Mouse (Mus musculus) cerebellum, adult 11-12 months (tissue): ENCODE results near the gene Gm16223.
A peak's percentile ranks its signal among the peaks of the same experiment; 100 is the strongest.

Experiments used
- DNase-seq: peaks from one replicate; pipeline ENCODE4 v3.0.0; 2022

Gene Gm16223

DNA sequence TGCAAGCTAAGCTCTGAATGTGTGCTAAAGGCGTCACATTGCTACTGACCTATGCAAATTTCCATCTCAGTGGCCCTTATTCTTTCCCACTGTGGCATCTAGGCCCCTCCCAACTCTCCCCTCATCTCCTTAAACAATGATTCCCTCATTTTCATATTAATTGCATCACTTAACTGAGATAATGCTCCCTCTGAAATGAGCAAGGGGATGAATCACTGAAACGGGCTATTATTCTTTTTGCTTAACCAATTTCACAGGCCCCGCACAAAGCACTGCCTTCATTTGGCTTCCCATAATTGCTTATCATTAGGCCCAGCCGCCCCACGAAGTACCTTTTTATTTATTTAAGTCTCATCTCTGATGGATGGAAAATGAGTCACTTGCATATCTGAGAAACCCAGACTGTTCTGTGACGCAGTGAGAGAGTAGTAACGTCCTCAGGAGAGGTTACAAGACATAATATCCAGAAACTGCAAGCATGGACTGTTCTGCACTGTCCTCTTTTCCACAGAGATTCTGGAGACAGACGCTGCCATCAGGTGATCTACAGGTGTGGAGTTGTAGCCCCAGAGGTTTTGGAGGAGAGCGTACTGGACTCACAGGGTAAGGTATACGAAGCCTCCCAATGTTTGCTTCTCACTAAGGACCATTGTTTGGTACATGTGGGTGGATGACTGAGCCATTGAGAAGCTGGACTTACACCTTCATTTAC lies at the start of gene Gm16223:
TSS of gene Gm16223 (plus strand) at position 485 of the 712 bp plus-strand sequence.
- DNase-seq = no peak

DNA sequence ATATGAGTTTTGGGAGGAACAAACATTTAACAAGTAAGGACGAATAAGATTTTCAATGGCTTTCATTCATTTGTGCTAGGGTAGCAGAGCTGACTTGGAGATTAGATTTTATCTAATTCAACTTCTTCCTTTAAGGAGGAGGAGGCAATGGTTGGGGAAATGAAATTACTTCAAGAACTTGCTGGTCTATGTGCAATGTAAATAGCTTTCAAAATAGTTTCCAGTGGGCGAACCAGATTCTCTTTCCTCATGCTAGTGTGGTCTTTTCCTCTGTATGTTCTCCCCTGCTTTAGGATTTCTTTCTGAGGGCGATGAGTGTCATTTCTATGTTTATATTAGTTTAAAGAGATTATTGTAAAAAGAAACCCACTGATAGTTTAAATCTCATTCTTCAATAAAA lies 45.7 kb upstream of the Gm16223 start:
- no peak for DNase-seq

DNA sequence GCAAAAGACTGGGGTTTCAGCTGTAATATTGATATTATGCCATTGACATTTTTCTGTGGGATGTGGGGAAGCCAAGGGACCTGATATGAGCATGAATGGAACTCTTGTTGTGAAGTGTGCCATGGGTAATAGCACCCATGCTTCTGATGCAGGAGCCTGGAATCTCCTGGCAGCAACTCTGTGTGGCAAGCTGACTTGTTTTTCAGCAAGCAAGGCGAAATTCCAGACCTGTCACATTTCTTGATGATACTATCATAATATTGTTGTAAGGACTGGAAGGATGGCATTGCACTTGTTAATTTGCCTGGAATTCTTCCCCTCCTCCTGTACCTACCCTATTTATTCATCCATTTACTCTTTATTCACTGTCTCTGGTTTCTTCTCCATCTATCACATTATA lies 44.2 kb upstream of the Gm16223 start:
- no peak for DNase-seq

DNA sequence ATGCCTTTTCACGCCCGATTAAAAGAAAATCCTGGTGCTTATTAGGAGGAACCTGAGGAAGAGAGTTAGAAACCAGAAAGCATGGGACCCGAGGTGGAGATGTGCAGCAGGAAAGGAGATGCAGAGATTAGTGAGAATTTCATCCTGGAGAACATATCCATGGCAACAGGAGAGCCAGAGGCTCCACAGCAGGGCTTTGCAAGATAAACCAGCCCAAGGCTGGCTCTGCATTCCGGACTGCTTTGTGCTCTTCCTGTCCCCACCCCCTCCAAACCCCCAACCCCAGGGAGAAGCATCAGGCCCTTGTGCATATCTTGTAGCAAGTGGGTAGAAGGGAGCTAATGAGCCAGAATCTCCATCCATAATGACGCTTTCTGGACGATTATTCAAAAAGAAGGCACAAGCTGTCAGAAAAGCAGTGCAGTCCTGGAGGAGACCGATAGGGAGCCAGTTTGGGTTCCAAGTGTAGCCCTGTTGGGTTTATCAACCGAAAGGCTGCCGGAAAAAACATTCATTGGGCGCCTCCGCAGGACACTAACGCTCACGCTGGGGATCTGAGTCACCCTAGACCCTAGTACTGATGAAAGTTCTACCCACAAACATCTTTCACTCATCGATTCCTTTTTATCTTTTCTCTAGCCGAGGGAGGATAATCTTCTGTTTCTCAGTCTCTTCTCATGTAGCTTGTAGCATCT lies 31.2 kb upstream of the Gm16223 start:
- DNase-seq = no peak

DNA sequence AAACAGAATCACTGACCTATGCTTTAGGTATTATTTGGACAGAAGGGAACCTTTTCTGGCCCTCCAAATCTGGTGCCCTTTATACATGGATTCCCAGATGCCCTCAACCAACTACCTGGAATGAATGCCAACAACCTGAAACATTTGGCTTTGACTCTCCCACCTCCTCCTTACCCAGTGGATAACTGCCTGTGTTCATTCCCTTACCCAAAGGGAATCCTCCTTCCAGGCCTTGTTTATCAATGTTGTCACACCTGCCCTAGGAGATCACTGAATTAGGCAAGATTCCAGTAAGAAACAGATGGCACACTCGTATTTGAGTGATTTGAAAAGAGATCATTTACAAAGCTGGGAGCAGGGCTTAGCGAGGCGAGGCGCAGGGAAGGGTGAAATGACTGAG lies 13.1 kb upstream of the Gm16223 start:
- DNase-seq = peak; percentile 85

DNA sequence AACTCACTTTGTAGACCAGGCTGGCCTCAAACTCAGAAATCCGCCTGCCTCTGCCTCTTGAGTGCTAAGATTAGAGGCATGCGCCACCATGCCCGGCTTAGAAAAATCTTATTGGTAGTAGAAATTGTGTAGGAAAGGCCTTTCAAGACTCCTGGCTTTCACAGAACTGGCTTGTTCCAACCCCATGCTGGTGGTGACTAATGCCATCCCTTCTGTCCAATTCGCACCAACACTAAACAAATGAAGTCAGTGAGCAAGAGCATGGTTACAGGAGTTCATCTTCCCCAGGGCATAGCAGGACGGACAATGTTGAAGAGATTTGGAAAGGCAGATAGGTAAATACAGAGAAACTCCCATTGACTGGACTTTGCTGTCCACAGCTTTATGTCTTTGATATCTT lies 12.6 kb upstream of the Gm16223 start:
- DNase-seq = peak; percentile 78

DNA sequence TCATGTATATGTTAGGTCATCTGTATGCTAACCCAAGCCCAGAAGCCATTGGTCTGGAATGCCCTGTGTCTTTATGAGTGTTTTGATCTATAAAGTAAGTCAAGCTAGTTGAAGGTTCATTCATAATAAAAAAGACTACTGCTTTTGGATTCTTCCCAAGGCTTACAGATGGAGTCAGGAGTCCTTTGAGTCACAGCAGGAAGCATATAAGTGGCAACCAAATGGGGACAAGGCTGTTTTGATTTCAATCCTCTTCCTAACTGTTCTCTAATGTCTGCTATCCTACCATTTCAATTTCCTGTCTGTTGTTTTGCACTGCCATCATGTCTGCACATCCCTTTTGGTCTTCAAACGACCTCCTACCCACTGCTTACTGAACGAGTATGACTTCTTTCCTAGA lies 2.7 kb upstream of the Gm16223 start:
- no peak for DNase-seq

DNA sequence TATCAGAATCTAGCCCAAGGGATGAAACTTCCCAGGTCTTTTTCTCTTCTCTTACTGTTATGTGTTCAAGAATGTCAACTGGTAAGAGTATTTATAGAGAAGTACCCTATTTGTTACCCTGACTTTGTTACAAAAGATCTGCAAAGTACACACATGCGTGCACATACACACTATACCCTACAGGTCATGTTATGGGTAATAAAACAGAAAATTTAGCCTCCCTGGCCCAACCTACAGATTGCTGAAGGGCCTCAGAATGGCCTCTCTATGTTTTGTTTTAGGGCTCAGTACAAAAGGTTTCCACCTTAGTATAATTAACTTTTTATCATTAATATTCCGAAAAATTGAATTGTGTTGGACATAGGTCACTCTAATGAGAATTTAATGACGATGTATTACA lies 685 bp upstream of the Gm16223 start:
- no peak for DNase-seq

DNA sequence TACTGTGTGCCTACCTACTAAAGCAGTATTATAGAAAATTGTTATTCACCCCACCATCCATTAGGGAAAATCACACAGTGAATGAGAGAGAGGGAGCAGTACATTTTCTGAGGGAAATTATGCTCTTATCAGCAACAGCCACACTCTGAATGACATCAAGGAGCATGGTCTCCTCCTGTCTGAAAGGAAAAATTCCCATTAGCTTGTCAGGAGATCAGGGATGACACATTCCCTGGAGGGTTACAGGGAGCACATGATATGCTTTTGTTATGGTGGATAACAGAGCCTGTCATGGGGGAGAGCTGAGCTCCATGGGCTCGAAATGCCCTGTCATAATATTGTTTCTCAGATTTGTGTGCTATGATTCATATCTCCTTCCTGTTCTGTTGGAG lies 424 bp downstream of the Gm16223 start:
- no peak for DNase-seq

DNA sequence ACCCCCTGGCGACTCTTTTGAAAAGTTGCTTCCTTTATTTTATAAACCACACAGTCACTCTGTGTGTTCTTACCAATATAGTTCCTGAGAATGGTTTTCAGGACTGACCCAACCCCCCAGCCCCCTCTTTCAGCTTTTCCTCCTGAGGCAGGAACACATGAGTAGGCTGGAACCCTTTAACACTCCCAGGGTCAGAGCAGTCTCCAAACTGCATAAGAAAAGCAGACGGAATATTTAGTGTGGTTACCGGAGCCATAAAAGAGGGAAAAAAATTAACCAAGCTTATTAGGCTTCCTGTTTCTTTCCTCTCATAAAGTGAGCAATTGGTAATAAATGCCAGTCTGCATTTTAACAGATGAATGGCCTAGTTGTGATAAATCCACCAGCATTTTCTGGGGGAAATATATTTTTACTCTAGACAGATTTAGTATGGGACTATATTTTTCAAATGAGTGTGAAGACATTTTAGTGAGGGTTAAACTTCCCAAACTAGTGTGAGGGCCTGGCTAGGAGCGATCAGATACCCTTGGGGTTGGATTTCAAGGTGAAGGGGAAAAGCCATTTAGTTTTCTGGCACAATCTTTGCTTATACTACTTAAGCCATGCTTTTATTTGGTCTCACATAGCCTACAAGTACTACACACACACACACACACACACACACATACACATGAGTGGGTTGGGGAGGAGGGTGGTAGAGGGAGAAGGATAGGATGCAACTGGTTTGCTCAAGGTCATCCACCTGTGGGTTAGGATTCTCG lies 49.0 kb downstream of the Gm16223 start:
- DNase-seq = no peak

DNA sequence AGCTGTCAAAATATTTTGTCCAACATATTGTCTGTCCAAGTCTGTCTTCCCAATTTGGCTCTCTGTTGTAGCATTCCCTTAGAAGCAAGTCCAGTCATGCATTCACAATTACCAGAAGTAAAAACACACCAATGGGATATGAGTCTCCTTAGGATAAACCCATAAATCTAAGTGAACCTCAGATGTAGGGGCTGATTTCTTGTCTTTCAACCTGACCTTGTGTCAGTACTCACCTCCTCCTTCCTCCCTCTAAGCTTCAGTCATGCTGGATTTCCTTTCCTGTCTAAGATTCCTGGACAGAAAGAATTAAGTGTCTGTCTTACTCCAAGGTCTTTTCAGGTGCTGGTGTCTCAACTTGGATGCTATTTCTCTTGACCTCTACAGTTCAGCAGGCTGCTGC lies 57.8 kb downstream of the Gm16223 start:
- no peak for DNase-seq

DNA sequence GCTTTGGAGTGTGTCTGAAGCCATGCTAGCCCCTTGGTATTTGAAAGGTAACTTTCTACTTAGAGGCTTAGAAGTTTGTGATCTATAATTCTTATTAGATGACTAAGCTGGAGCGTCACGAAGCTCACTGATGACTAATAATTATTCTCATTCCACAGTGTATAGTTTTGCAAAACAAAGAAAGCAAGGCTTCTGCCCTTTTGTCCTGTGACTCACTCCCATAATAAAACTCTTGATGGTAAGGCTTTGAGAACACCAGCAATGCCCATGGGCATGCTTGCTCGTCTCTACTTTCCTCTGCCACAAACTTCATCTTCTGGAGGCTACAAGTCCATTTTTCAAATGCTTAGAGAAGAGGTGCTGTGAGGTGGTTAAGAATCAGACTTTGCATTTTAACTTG lies 87.9 kb downstream of the Gm16223 start:
- no peak for DNase-seq

DNA sequence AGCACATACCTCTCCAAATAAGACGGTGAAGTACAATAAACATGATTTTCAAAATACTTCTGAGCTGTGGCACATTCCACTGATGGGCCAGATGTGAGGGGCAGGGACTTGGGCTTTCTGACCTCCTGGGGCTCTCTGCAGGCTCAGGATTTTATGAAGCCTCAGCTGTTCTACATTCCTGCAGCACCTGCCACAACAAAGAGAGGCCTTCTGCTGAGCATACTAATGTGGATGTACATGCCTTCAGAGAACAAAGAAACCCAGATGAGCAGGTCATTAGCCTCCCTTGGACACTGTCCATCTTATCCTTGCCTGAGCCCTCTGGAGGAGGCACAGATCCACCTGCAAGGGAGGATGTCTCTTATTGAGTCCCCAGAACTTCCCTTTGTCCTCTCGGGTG lies 97.0 kb downstream of the Gm16223 start:
- DNase-seq = no peak

DNA sequence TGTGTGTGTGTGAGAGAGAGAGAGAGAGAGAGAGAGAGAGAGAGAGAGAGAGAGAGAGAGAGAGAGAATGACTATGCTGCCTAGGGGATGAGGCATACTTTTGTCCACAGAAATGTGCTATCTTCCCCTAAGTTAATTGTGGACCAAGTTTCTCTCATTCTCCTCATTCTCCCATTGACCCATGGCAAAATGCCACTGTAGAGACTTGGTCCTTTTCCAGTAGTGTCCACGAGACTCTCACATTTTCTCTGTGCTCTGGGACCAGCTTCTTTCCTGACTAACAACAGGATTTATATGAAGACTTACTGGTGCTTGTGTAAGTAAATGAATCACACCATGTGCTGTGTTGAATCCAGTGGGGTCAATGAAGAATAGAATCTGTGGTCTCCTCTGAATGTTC lies 98.6 kb downstream of the Gm16223 start:
- no peak for DNase-seq

DNA sequence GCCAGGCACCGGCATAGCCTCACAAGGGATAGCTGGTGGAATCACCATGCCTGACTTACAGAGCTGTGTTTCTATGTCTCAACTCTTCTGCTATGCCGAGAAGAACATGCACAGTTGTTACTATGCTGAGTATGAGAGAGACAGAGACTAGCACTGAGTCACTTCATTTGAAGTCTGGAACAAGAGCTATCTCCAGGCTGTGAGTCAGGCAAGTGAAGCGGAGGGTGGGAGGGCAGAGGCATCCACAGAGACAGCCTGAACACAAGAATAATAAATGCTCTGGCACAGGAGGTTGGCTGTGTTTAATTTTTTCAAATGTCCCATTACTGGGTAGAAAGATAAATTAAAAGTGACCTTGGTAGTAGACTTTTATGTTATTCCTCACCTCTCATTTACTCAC lies 100.3 kb downstream of the Gm16223 start:
- DNase-seq = no peak

DNA sequence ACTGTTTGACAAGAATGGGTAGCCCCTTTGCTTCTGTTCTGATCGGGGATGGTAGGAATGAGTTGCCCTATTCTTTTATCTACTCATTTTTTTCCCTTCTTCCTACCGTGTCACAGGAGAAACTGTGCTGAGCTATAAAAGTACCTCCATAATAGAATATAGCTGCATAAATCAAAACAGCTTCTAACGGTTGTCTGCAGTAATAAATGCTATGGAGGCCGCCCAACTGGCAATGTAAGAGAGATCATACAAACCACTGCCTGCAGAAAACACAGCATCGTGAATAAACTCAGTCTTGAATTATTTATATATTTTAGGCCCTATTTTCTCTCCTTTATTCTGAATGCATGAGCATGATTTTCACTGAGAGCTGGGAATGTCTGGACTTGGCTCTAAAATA lies 101.0 kb downstream of the Gm16223 start:
- DNase-seq = no peak

DNA sequence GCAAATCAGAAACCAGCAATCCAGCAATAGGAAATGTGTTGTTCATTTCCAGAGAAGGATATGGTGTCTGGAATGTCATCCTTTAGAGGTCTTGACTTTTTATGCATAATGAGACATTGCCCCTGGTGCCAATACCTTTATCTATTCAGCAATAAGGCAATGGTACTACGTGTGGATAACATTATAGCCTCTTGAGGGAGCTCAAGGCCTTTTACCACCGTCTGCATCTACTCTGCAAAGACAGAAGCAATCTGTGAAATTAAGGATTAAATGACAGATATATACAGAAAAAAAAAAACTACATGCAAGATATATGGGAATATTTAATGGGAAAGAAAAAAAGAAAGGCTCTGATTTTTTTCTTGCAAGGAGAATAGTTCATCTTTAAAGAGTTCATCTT lies 106.3 kb downstream of the Gm16223 start:
- no peak for DNase-seq

DNA sequence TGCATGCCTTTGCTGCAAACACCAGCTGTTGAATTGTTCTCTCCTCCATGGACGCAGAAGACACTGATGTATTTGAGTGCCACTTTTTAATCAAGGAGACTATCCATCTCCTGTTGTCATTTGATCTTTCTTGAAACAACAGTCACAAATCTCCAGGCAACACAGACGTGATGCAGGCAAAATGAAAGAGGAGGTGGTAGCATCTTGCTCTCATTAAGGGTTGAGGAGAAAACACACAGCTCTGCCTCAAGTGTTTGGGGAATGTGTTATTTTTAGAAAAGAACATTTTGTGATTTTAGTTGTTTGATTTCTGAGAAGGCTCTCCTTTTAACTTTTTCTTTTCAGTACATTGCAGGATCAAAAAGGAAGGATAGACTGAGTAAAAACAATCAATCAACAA lies 107.7 kb downstream of the Gm16223 start:
- DNase-seq = no peak

DNA sequence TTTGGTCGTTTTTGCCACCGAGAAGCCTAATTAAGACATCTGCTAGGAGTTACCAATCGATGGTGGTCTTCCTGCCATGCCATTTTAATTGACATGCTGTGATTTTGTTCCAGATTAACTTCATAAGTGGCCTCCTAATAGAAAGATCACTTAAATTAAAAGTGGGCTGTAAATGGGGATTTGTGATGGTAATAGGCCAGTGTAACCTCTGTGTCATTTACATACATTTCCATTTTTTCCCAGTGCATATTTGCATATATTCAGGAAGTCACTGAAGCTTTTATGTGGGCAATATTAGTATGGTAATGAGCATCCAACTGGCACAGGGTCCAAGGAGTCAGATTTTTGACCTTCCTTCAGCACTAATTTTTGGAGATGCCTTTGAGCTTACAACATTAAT lies 130.7 kb downstream of the Gm16223 start:
- no peak for DNase-seq

DNA sequence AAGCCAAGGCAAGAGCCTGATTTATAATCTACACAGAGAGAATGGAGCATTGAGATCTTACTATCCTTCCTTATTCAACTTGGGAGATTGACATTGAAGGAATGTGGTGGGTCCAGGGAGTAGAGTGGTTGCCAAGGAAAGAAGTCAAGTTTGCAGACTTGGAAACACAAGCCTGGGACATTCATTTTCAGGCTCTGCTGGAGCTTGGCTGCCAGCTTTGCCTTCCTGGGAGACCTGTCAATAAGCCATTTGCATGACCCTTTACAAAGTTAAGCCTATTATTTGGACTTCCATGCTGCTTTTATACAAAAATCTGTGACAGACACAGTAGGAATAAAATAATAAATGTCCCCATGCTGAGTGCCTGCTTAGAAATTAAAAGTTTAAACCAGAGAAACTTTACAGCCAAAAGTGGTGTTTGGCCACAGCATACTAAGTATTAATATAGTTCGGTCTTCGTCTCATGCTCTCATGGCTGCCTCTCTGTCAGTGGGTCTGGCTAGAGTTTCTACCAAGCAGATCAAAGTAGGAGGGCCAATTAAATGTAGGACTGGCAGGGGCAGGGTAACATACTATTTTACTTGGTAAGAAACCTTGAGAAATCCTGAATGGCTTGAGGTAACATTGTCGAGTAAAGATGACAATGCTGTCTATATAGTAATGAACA lies 139.8 kb downstream of the Gm16223 start:
- peak; percentile 14 for DNase-seq

DNA sequence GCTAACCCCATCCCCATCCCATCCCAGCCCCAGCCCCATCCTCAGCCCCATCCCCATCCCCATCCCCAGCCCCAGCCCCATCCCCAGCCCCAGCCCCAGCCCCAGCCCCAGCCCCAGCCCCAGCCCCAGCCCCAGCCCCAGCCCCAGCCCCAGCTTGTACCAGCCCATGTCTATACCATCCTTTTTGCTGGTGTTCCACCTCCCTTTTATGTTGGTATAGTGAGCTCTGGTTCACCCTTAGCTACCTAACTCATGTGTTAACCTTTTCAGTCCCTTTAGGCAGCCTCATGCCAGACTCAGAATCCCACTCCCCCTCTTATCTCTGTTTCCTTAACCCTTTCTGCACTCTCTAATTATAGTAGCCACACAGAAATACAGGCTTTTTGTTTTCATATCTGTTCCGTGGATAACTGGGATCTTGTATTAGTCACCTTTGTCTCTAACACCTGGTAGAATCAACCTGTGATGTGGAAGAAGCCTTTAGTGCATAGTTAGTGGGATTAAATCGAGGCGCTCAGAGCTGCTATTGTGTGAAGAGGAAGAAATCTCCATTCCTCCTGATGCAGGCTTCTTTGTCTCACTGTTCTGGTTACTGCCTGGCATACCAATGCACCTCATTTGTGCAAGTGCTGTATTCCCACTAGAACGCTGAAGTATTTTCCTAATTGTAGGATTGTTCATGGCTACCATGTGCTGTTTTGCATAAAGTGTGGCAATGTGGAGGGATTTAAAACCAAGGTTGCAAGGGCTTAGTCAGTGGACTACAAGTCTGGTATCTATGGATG lies 144.0 kb downstream of the Gm16223 start:
- DNase-seq = no peak

DNA sequence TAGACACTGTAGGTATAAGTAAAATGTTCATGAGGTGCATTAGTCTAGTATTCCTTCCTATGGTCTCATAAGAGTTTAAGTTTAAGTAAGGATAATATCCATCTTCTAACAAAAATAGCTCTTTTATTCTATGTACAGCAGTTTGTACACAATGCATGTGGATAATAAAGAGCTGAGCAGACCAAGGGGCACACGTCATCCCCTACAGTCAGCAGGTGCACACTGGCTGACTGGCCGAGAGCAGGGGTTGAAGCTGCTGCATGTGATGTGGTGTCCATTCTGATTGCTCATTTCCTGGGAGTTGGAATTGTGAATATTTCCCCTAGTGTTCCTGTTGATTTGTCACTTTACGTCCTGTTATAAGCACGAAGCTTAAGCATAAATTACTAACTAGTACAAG lies 144.6 kb downstream of the Gm16223 start:
- DNase-seq = no peak

DNA sequence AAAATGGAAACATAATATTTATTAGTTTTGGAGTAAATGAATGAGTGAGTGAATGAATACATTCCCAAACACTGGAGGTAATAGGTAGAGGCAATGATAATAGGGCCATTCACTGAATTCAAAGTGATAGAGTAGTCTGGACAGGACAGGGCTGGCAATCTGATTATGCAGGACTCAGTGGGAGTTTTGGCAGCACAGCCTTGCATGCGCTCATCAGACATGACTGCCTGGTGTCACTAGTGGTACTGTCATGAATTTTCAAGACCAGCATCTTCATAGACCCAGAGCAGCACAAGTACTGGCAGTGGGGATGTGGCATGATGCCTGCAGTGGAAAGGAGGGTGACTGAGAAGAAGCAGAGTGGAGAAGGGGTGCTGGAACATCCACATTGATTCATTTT lies 157.1 kb downstream of the Gm16223 start:
- no peak for DNase-seq
